Mouse (Mus musculus): ENCODE data around the gene Mfsd14a. TPM values are rescaled to one million over a fixed set of nuclear protein-coding genes. Genes with fewer than 3 reads are reported as not detected.

Mfsd14a gene
- total RNA-seq, 1 experiment from 2014 or later, result 92.3 TPM

GRCm38 (mm10) chr3:116631459-116631858 lies 31.0 kb downstream of the Mfsd14a start:
- no peak for ATAC-seq (replicated peaks in 1 of 2; ENCODE audit: insufficient read depth in 1 of 2, low FRiP score in 2 of 2, low TSS enrichment in 1 of 2, low read depth in 1 of 2, poor library complexity in 2 of 2, severe bottlenecking in 2 of 2)

- ATAC-seq (replicated peaks in 1 of 2; ENCODE audit: insufficient read depth in 1 of 2, low FRiP score in 2 of 2, low TSS enrichment in 1 of 2, low read depth in 1 of 2, poor library complexity in 2 of 2, severe bottlenecking in 2 of 2), result no peak
These were observed 39.8 kb downstream of the Mfsd14a start for GRCm38 (mm10) chr3:116622641-116623040.

GRCm38 (mm10) chr3:116620636-116621370 lies 41.7 kb downstream of the Mfsd14a start:
- peak; percentile 49 to 53; a peak in 3 of 4 replicates for ATAC-seq (replicated peaks in 1 of 2; ENCODE audit: insufficient read depth in 1 of 2, low FRiP score in 2 of 2, low TSS enrichment in 1 of 2, low read depth in 1 of 2, poor library complexity in 2 of 2, severe bottlenecking in 2 of 2)

DNA sequence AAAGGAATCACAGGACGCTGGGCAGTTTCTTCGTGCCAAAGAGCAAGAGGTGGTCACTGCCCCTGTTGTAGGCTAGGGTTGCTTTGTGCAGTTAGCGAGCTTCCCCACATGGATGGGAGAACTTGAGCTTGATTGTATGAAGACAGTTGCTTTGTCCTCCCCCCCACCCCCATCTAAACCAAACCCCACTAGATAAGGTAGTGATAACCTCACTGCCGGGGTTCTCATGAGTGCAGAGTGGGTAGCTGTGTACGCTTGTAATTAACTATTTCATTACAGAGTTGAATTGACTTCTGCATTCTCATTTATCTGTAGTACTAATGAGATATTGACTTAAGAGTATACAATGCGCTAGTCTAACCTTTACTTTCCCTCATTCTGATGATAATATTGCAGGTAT lies 43.6 kb downstream of the Mfsd14a start:
- no peak for ATAC-seq (replicated peaks in 1 of 2; ENCODE audit: insufficient read depth in 1 of 2, low FRiP score in 2 of 2, low TSS enrichment in 1 of 2, low read depth in 1 of 2, poor library complexity in 2 of 2, severe bottlenecking in 2 of 2)

DNA sequence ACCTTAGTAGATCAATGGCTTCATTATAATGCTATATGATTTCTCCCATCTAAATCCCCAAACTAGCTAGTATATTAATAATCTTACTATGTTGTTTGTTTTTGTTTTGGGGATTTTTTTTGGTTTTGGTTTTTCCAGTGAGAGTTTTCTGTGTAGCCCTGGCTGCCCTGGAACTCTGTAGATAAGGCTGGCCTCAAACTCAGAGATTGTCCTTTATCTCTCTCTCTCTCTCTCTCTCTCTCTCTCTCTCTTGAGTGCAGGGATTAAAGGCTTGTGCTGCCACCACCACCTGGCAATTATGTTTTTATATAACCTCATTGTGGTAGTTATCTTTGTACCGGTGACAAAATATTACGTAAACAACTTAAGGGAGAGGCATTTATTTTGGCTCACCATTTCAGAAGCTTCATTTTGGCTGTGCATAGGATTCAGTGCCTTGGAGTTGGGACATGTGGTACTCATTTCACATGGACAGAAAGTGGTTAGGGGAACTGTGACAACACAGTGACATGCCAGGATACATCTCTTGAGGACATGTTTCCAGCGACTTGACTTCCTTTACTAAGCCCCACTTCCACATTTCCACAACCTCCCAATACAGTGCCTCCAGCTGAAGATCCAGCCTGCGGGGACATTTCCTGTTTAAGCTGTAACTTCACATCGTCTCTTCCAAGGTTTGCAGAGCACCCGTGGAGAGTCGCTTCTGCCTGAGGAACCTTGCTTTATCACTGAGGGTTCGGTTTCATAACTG lies 47.0 kb downstream of the Mfsd14a start:
- no peak for ATAC-seq (replicated peaks in 1 of 2; ENCODE audit: insufficient read depth in 1 of 2, low FRiP score in 2 of 2, low TSS enrichment in 1 of 2, low read depth in 1 of 2, poor library complexity in 2 of 2, severe bottlenecking in 2 of 2)

DNA sequence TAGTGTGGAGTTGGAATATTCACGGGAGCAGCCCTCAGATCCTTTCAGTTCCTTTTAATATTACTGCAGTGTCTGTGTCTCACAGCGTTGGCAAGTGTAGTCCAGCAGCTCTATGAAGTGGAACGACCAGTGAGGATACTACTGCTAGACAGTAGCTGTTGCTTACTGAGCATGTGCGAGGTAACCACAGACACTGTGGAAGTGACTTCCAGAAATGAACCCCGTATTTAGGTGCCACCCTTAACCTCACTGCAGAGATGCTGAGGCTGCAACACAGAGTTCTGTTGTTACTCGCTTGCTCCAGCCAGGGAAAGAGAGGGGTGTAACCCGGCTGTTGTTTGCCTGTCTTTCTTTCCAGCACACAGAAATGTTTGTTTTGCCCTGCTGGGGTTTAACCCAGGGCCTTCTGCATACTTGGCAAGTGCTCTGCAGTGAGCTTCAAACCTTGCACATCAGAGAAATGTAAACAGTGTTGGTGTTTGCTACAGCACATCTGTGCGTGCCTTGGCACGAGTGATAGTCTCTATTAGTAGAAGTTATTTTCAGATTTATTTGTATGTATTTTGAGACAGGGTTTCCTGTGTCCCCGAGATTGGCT lies 48.1 kb downstream of the Mfsd14a start, which contains the start of gene Trmt13:
Trmt13 (minus strand) TSS at position 293 of the 598 bp plus-strand sequence.
- ATAC-seq (replicated peaks in 1 of 2; ENCODE audit: insufficient read depth in 1 of 2, low FRiP score in 2 of 2, low TSS enrichment in 1 of 2, low read depth in 1 of 2, poor library complexity in 2 of 2, severe bottlenecking in 2 of 2), result no peak

DNA sequence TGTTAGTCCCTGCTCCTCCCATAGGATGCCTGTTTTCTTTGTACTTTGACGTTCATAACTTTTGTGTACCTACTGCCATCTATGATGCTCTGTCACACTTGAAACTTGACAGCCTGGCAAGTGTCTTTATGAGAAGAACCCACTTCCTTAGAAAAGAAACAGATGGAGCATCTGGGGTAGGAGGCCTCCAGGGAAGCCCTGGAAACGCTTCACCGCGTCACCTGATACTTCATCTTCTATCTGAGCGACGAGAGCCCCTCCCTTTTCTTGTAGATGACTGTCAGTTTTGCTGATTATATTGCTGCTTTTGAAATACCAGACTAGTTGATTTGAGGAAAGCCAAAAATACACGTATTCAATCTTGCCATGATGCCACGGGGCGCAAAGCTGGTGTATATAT lies 57.9 kb downstream of the Mfsd14a start:
- no peak for ATAC-seq (replicated peaks in 1 of 2; ENCODE audit: insufficient read depth in 1 of 2, low FRiP score in 2 of 2, low TSS enrichment in 1 of 2, low read depth in 1 of 2, poor library complexity in 2 of 2, severe bottlenecking in 2 of 2)

GRCm38 (mm10) chr3:116601781-116602180 lies 60.7 kb downstream of the Mfsd14a start:
- peak in 1 of 2 experiments; percentile 56; a peak in 2 of 4 replicates for ATAC-seq (replicated peaks in 1 of 2; ENCODE audit: insufficient read depth in 1 of 2, low FRiP score in 2 of 2, low TSS enrichment in 1 of 2, low read depth in 1 of 2, poor library complexity in 2 of 2, severe bottlenecking in 2 of 2)

GRCm38 (mm10) chr3:116601005-116601404 lies 61.5 kb downstream of the Mfsd14a start:
- peak; percentile 85 to 87 for ATAC-seq (replicated peaks in 1 of 2; ENCODE audit: insufficient read depth in 1 of 2, low FRiP score in 2 of 2, low TSS enrichment in 1 of 2, low read depth in 1 of 2, poor library complexity in 2 of 2, severe bottlenecking in 2 of 2)

- no peak for ATAC-seq (replicated peaks in 1 of 2; ENCODE audit: insufficient read depth in 1 of 2, low FRiP score in 2 of 2, low TSS enrichment in 1 of 2, low read depth in 1 of 2, poor library complexity in 2 of 2, severe bottlenecking in 2 of 2)
These were observed 62.8 kb downstream of the Mfsd14a start for GRCm38 (mm10) chr3:116599705-116600104.

DNA sequence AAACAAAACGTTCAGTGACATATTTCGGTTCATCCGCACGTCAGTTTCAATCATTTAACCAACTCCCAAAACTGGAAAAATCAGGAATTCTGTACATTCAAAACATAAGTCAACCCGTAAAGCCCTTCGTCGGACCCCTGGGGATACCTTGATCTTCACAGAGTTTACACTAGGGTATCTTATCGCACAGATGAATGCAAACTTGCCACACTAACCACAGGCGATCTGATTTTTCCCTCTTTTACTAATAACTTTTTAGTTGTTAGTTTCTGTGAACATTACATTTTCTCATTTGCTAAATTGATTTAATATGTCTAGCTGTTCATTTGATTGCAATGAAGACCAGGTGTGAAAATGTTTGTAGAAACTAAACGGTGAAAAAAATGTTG lies 66.9 kb downstream of the Mfsd14a start:
- ATAC-seq (replicated peaks in 1 of 2; ENCODE audit: insufficient read depth in 1 of 2, low FRiP score in 2 of 2, low TSS enrichment in 1 of 2, low read depth in 1 of 2, poor library complexity in 2 of 2, severe bottlenecking in 2 of 2), result no peak

- peak; percentile 97 to 98 for ATAC-seq (replicated peaks in 1 of 2; ENCODE audit: insufficient read depth in 1 of 2, low FRiP score in 2 of 2, low TSS enrichment in 1 of 2, low read depth in 1 of 2, poor library complexity in 2 of 2, severe bottlenecking in 2 of 2)
These were observed 67.5 kb downstream of the Mfsd14a start, which contains the start of gene Sass6 for GRCm38 (mm10) chr3:116594728-116595602. TSS of gene Sass6 (plus strand) at chr3:116594982.

DNA sequence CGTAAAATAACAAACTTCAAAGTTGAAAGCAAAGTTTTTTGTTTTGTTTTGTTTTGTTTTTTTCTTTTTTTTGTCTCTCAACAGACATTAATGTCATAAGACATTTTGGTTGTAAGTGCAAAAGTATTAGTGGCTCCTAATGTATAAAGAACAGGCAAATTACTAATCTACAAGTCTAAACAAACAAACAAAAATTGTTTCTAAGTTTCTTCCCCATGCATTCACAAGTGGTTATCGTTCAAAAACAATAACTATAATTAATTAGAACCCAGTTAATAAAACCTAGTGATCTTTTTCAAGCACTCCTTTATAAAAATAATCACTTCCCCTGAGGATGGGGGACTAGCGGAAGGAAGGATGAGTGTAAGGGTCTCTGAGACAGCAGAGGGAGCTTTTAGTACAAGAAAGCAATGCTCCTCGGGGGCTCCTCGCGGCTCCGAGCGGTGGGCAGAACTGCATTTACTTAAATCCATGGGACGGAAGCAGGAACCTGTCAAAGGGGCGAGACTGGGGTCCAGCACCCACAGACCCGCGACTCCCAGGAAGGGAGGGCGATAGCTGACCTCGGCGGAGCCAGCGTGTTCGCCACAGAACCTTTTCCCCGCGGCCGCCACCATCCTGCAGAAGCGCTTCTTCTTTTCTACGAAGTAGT lies 68.3 kb downstream of the Mfsd14a start:
- peak; percentile 55 to 61 for ATAC-seq (replicated peaks in 1 of 2; ENCODE audit: insufficient read depth in 1 of 2, low FRiP score in 2 of 2, low TSS enrichment in 1 of 2, low read depth in 1 of 2, poor library complexity in 2 of 2, severe bottlenecking in 2 of 2)

- ATAC-seq (replicated peaks in 1 of 2; ENCODE audit: insufficient read depth in 1 of 2, low FRiP score in 2 of 2, low TSS enrichment in 1 of 2, low read depth in 1 of 2, poor library complexity in 2 of 2, severe bottlenecking in 2 of 2), result no peak
These were observed 80.3 kb downstream of the Mfsd14a start for GRCm38 (mm10) chr3:116582201-116582600.

All from hematopoietic stem cell, adult 5-6 weeks (primary cell).